Comparison of ENCODE assay signal across 10 mouse cellular contexts in genomic region chr11:99023094-99023493, GRCm38 (mm10). TPM values are rescaled to one million over a fixed set of nuclear protein-coding genes. Genes with fewer than 3 reads are reported as not detected.
DNase-seq lines count a peak whose midpoint lies in the region; ATAC-seq and TF ChIP-seq lines count a peak whose summit lies in the region.
"Had no signal": no experiment of that assay in that cellular context is flagged by ENCODE, and none has a peak within 500 bp of the region (broad histone marks: within the 10 kb centered on the region; RNA-seq: fewer than 3 reads in every experiment).

No protein-coding gene starts in this region.

- peaks cover 59% of the 10 kb centered on the region for H3K79me2 ChIP-seq in macrophage (ENCODE audit: inconsistent target)

- TF ChIP-seq CTCF in ES-Bruce4 (IDR thresholded peaks at IDR 0.05; ENCODE audit: low read depth, low read length): no peak

- TF ChIP-seq POLR2A in ES-Bruce4 (IDR thresholded peaks at IDR 0.05; ENCODE audit: insufficient read depth, low read length): no peak

- H3K27me3 ChIP-seq in heart, embryonic 14.5 days (ENCODE audit: control insufficient read depth, insufficient read depth, low read length): no peaks in the 10 kb centered on the region
- no peaks in the 10 kb centered on the region for H3K27me3 ChIP-seq in ES-Bruce4 (ENCODE audit: control insufficient read depth, insufficient read depth, low read length, poor library complexity, severe bottlenecking)
- no peaks in the 10 kb centered on the region for H3K27me3 ChIP-seq in forebrain, embryonic 16.5 days (replicated peaks; ENCODE audit: control insufficient read depth, insufficient read depth, low read length)

- no peak for TF ChIP-seq EP300 in ES-Bruce4 (IDR thresholded peaks at IDR 0.05; ENCODE audit: insufficient read depth, low read depth, low read length)

- H3K36me3 ChIP-seq in heart, embryonic 14.5 days (ENCODE audit: control insufficient read depth, insufficient read depth, low read length): peaks cover 46% of the 10 kb centered on the region
- H3K36me3 ChIP-seq in ES-Bruce4 (ENCODE audit: control insufficient read depth, insufficient read depth, low read length, poor library complexity, severe bottlenecking): peaks cover 44% of the 10 kb centered on the region
- H3K36me3 ChIP-seq in forebrain, embryonic 16.5 days (ENCODE audit: control insufficient read depth, insufficient read depth): no peaks in the 10 kb centered on the region
- H3K36me3 ChIP-seq in macrophage (ENCODE audit: inconsistent target): no peaks in the 10 kb centered on the region

- 11% methylated on average over 4 of the region's 4 CpGs for WGBS in heart, embryonic 14.5 days
- WGBS in forebrain, embryonic 16.5 days: 3% methylated on average over 4 of the region's 4 CpGs
- 4% methylated on average over 4 of the region's 4 CpGs for WGBS in macrophage (ENCODE audit: missing documents)

- peak overlapping the region; percentile 75 to 80 for H3K4me3 ChIP-seq in heart, embryonic 14.5 days (ENCODE audit: control insufficient read depth in 1 of 2, insufficient read depth in 1 of 2, low read depth in 1 of 2, low read length in 2 of 2)
- peak overlapping the region; percentile 89 for H3K4me3 ChIP-seq in ES-Bruce4 (ENCODE audit: low read depth, low read length)
- H3K4me3 ChIP-seq in forebrain, embryonic 16.5 days (replicated peaks; ENCODE audit: low read length): peak overlapping the region; percentile 55
- peak overlapping the region; percentile 88 for H3K4me3 ChIP-seq in macrophage (ENCODE audit: inconsistent target)

- H3K4me2 ChIP-seq in heart, embryonic 14.5 days (ENCODE audit: low read length): peak overlapping the region; percentile 64
- peak overlapping the region; percentile 57 for H3K4me2 ChIP-seq in forebrain, embryonic 16.5 days (ENCODE audit: low read length)

- no peaks in the 10 kb centered on the region for H3K9me3 ChIP-seq in heart, embryonic 14.5 days (ENCODE audit: control insufficient read depth, low read length)
- no peaks in the 10 kb centered on the region for H3K9me3 ChIP-seq in ES-Bruce4 (replicated peaks; ENCODE audit: control insufficient read depth, insufficient read depth, low read length, poor library complexity, severe bottlenecking)
- no peaks in the 10 kb centered on the region for H3K9me3 ChIP-seq in forebrain, embryonic 16.5 days (ENCODE audit: control insufficient read depth, low read length)

- no peak for ATAC-seq in heart, embryonic 14.5 days (ENCODE audit: insufficient number of reproducible peaks, insufficient read depth, low FRiP score, low read depth)
- ATAC-seq in forebrain, embryonic 16.5 days: no peak

- DNase-seq in heart, adult 18-20 months: no peak
- no peak for DNase-seq in adipocyte (ENCODE audit: low spot score)
- DNase-seq in c-Kit-positive CD71-positive TER-119-positive erythroid progenitor cells, embryonic 14.5 days (ENCODE audit: low spot score): no peak
- no peak for DNase-seq in frontal cortex, adult 2 months (ENCODE audit: extremely low spot score in 1 of 2, low spot score in 1 of 2)
- DNase-seq: gastrocnemius, postnatal 36 days had no signal

- peaks cover 6 to 11% of the 10 kb centered on the region in 2 experiments for H3K4me1 ChIP-seq in heart, embryonic 14.5 days (ENCODE audit: control insufficient read depth in 2 of 2, insufficient read depth in 2 of 2, low read length in 2 of 2)
- H3K4me1 ChIP-seq in ES-Bruce4 (ENCODE audit: control insufficient read depth, insufficient read depth, low read length): no peaks in the 10 kb centered on the region
- peaks cover 14% of the 10 kb centered on the region for H3K4me1 ChIP-seq in forebrain, embryonic 16.5 days (replicated peaks; ENCODE audit: control insufficient read depth, insufficient read depth, low read length)

- H3K27ac ChIP-seq in heart, embryonic 14.5 days (replicated peaks in 1 of 2; ENCODE audit: control insufficient read depth in 1 of 2, insufficient read depth in 1 of 2, low read depth in 2 of 2, low read length in 2 of 2): peak overlapping the region in 1 of 2 experiments; percentile 61; a peak in 2 of 4 replicates
- H3K27ac ChIP-seq in ES-Bruce4 (ENCODE audit: insufficient read depth, low read length) (no peak overlapping the region), macrophage (peak overlapping the region; percentile 80)
- H3K27ac ChIP-seq in forebrain, embryonic 16.5 days (ENCODE audit: low read length): no peak overlapping the region

- peak overlapping the region; percentile 86 for H3K9ac ChIP-seq in heart, embryonic 14.5 days (ENCODE audit: low read length)
- peak overlapping the region; percentile 91 for H3K9ac ChIP-seq in ES-Bruce4 (ENCODE audit: low read depth, poor library complexity, severe bottlenecking)
- H3K9ac ChIP-seq in forebrain, embryonic 16.5 days (replicated peaks; ENCODE audit: low read depth, low read length): peak overlapping the region; percentile 18

RNA-seq across cellular contexts. Expression of gene Top2a, which starts 0.9 kb away (rescaled TPM):
- 169 and 174 TPM in 2 replicates for polyA plus RNA-seq in heart, embryonic 14.5 days (2014; fragmentation: Nextera tagmentation; extraction: Ambion mirVana)
- 1 to 10 TPM; 1.5 to 1.8 TPM for total RNA-seq in heart, adult 18-20 months (2021)
- 631 and 674 TPM in 2 replicates for polyA plus RNA-seq in ES-Bruce4 (2011; ENCODE audit: insufficient read depth, insufficient read length, low read depth, missing spikeins)
- polyA plus RNA-seq in forebrain, embryonic 16.5 days (2015; fragmentation: Nextera tagmentation; extraction: Ambion mirVana): 97.6 and 121 TPM in 2 replicates
- total RNA-seq in macrophage (2018; cell fraction: chromatin; rRNA removed): 10 to 100 TPM in 20 of 26 experiments, 1 to 10 TPM in 6; 3.9 to 89.6 (median 20.7) TPM
- 10 to 100 TPM in 22 of 26 experiments, 1 to 10 TPM in 4; 7.9 to 28.0 (median 13.8) TPM for total RNA-seq in macrophage (2018; cell fraction: cytosol; rRNA removed)
- 10 to 100 TPM in 22 of 26 experiments, 1 to 10 TPM in 4; 8.0 to 84.7 (median 15.3) TPM for total RNA-seq in macrophage (2018; cell fraction: nucleus; rRNA removed)
- polyA plus RNA-seq in macrophage (2018): 5.8 to 44.5 TPM (median 27.0 TPM) in 3 replicates
- 2.1 and 3.1 TPM in 2 replicates for polyA plus RNA-seq in frontal cortex, adult 2 months (2012; rRNA removed)

RNA-seq across cellular contexts. Expression of gene Igfbp4, which starts 17.9 kb away (rescaled TPM):
- polyA plus RNA-seq in heart, embryonic 14.5 days (2014; fragmentation: Nextera tagmentation; extraction: Ambion mirVana): 315 and 373 TPM in 2 replicates
- 10 to 100 TPM; 82.2 to 94.0 TPM for total RNA-seq in heart, adult 18-20 months (2021)
- polyA plus RNA-seq in ES-Bruce4 (2011; ENCODE audit: insufficient read depth, insufficient read length, low read depth, missing spikeins) (47.6 and 51.4 TPM in 2 replicates), macrophage (2018) (50.8 to 246 TPM (median 226 TPM) in 3 replicates)
- 147 and 167 TPM in 2 replicates for polyA plus RNA-seq in forebrain, embryonic 16.5 days (2015; fragmentation: Nextera tagmentation; extraction: Ambion mirVana)
- total RNA-seq in macrophage (2018; cell fraction: chromatin; rRNA removed): 10 to 100 TPM in 13 of 26 experiments, 1 to 10 TPM in 13; 2.5 to 93.6 (median 10.5) TPM
- total RNA-seq in macrophage (2018; cell fraction: cytosol; rRNA removed): 100 to 1,000 TPM in 13 of 26 experiments, 10 to 100 TPM in 13; 17.4 to 207 (median 70.4) TPM
- 100 to 1,000 TPM in 4 of 26 experiments, 10 to 100 TPM in 21, 1 to 10 TPM in 1; 8.7 to 248 (median 41.6) TPM for total RNA-seq in macrophage (2018; cell fraction: nucleus; rRNA removed)
- polyA plus RNA-seq in frontal cortex, adult 2 months (2012; rRNA removed): 64.3 and 86.3 TPM in 2 replicates

RNA-seq across cellular contexts. Expression of gene Gjd3, which starts 40.3 kb away (rescaled TPM):
- 1.00 and 2.3 TPM in 2 replicates for polyA plus RNA-seq in heart, embryonic 14.5 days (2014; fragmentation: Nextera tagmentation; extraction: Ambion mirVana)
- total RNA-seq in heart, adult 18-20 months (2021): under 1 TPM; 0.36 to 0.45 TPM
- polyA plus RNA-seq in ES-Bruce4 (2011; ENCODE audit: insufficient read depth, insufficient read length, low read depth, missing spikeins): not detected in 2 replicates
- polyA plus RNA-seq in forebrain, embryonic 16.5 days (2015; fragmentation: Nextera tagmentation; extraction: Ambion mirVana): 0.51 and 1.0 TPM in 2 replicates
- not detected for total RNA-seq in macrophage (2018; cell fraction: chromatin; rRNA removed)
- not detected for total RNA-seq in macrophage (2018; cell fraction: cytosol; rRNA removed)
- not detected for total RNA-seq in macrophage (2018; cell fraction: nucleus; rRNA removed)
- polyA plus RNA-seq in macrophage (2018): not detected in 3 replicates
- polyA plus RNA-seq in frontal cortex, adult 2 months (2012; rRNA removed): 2.9 and 3.3 TPM in 2 replicates
- total RNA-seq: gastrocnemius, postnatal 36 days; neutrophil, adult 5-6 weeks had no signal

Comparison
In these comparisons a context has a peak if more than half of its experiments do, and no peak if none do; other contexts are left out.
1. H3K9ac ChIP-seq: peak in every context shown above with its lines; median percentile 91 in ES-Bruce4; 86 in heart, embryonic 14.5 days; 18 in forebrain, embryonic 16.5 days.